In genomic region chr7:110982053-110982705, GRCm38 (mm10) we compare ENCODE assay signal across 9 mouse cellular contexts. TPM values are rescaled to one million over a fixed set of nuclear protein-coding genes. Genes with fewer than 3 reads are reported as not detected.
DNase-seq lines count a peak whose midpoint lies in the region; ATAC-seq and TF ChIP-seq lines count a peak whose summit lies in the region.
"Had no signal": no experiment of that assay in that cellular context is flagged by ENCODE, and none has a peak within 500 bp of the region (broad histone marks: within the 10 kb centered on the region; RNA-seq: fewer than 3 reads in every experiment).

TSS of gene Mrvi1 (minus strand) at chr7:110982461.

- H3K4me3 ChIP-seq in heart, postnatal 0 days (ENCODE audit: low read depth, low read length), result peak within 1 kb of the TSS; percentile 30

- ATAC-seq in heart, postnatal 0 days (ENCODE audit: insufficient read depth, low read depth), result peak; percentile 58

- TF ChIP-seq CTCF in brain, embryonic 14.5 days (IDR thresholded peaks at IDR 0.05; ENCODE audit: borderline replicate concordance, extremely low read depth, insufficient read depth, insufficient read length), result no peak
- TF ChIP-seq CTCF in heart, postnatal 0 days (IDR thresholded peaks at IDR 0.05; ENCODE audit: low read depth), result no peak

- WGBS in heart, postnatal 0 days, result 20% methylated on average over 7 of the region's 7 CpGs

- intact Hi-C loops in left cerebral cortex, postnatal 36 days (cut with DNase I), result loop anchor here (2.0 kb wide), 1 partner anchor 33 kb away; no protein-coding TSS in a partner anchor

- peak; percentile 32 for DNase-seq in adrenal gland, adult 8-10 months
- DNase-seq in brain, embryonic 14.5 days (ENCODE audit: low read depth), result peak; percentile 36
- DNase-seq in heart, postnatal 0 days (ENCODE audit: low spot score), result peak; percentile 18
- peak; percentile 68 to 79 for DNase-seq in kidney, postnatal 36 days
- DNase-seq in lung, postnatal 36 days, result peak; percentile 70
- DNase-seq in urinary bladder, postnatal 4 days (ENCODE audit: low spot score in 2 of 2), result peak; percentile 78
- no peak for DNase-seq in right cerebral cortex, adult 2 months (ENCODE audit: low spot score in 2 of 2)
- DNase-seq in left cerebral cortex, postnatal 36 days (ENCODE audit: low spot score in 2 of 2), result no peak

- H3K4me1 ChIP-seq in heart, postnatal 0 days (ENCODE audit: control insufficient read depth, insufficient read depth), result peaks cover 11% of the 10 kb centered on the region; the same call in 1 of the 2 replicates

- H3K27ac ChIP-seq in heart, postnatal 0 days (ENCODE audit: low read depth), result peak within 1 kb of the TSS; percentile 64
- H3K27ac ChIP-seq: macrophage had no signal

- no peak for TF ChIP-seq EP300 in heart, postnatal 0 days (IDR thresholded peaks at IDR 0.05; ENCODE audit: low read depth)

- H3K9me3 ChIP-seq in heart, postnatal 0 days (replicated peaks; ENCODE audit: control insufficient read depth, low read length), result no peaks in the 10 kb centered on the region

- peak within 1 kb of the TSS; percentile 33 for H3K4me2 ChIP-seq in heart, postnatal 0 days (ENCODE audit: low read depth, low read length)

- H3K36me3 ChIP-seq in heart, postnatal 0 days (replicated peaks; ENCODE audit: control insufficient read depth, insufficient read depth, low read length), result no peaks in the 10 kb centered on the region

- no peak for TF ChIP-seq POLR2A in brain, embryonic 14.5 days (IDR thresholded peaks at IDR 0.05; ENCODE audit: borderline replicate concordance, extremely low read depth, insufficient read depth, insufficient read length, poor library complexity, severe bottlenecking)

- no peaks in the 10 kb centered on the region for H3K27me3 ChIP-seq in heart, postnatal 0 days (ENCODE audit: control insufficient read depth, insufficient read depth, low read length)

- H3K9ac ChIP-seq in heart, postnatal 0 days (replicated peaks; ENCODE audit: low read depth, low read length), result peak within 1 kb of the TSS; percentile 52

RNA-seq across cellular contexts. Expression of gene Mrvi1, which starts in this region (rescaled TPM):
- total RNA-seq in adrenal gland, adult 8-10 months (2022), result 10 to 100 TPM; 11.5 to 16.7 (median 13.7) TPM
- 0.74 and 1.7 TPM in 2 replicates for polyA plus RNA-seq in brain, embryonic 14.5 days (2012; rRNA removed)
- total RNA-seq in heart, postnatal 0 days (2014; rRNA removed; ENCODE audit: low replicate concordance), result 6.5 and 7.6 TPM in 2 replicates
- 3.1 and 3.5 TPM in 2 replicates for polyA plus RNA-seq in heart, postnatal 0 days (2015; fragmentation: Nextera tagmentation; extraction: Ambion mirVana)
- 1 to 10 TPM; 2.7 to 3.2 TPM for total RNA-seq in left cerebral cortex, postnatal 36 days (2021)

Comparison
In these comparisons a context has a peak if more than half of its experiments do, and no peak if none do; other contexts are left out.
1. DNase-seq: peak in adrenal gland, adult 8-10 months (single experiment), brain, embryonic 14.5 days (single experiment), heart, postnatal 0 days (single experiment), kidney, postnatal 36 days (2 of 2), lung, postnatal 36 days (single experiment) and urinary bladder, postnatal 4 days (2 of 2); none in right cerebral cortex, adult 2 months (0 of 2) and left cerebral cortex, postnatal 36 days (0 of 2).